Mouse (Mus musculus) megakaryocyte-erythroid progenitor cell, adult 5 weeks (primary cell): ENCODE results near the gene Irf9. TPM values are rescaled to one million over a fixed set of nuclear protein-coding genes. Genes with fewer than 3 reads are reported as not detected.

Experiments
- polyA plus RNA-seq: library from polyadenylated mRNA; stranded (reverse); fragments of >175 nt; gene quantifications from 2 replicates; pipeline ENCODE4 v1.2.3, GENCODE M21; 2012

Irf9 gene
- polyA plus RNA-seq, result 88.9 and 109 TPM in 2 replicates

DNA sequence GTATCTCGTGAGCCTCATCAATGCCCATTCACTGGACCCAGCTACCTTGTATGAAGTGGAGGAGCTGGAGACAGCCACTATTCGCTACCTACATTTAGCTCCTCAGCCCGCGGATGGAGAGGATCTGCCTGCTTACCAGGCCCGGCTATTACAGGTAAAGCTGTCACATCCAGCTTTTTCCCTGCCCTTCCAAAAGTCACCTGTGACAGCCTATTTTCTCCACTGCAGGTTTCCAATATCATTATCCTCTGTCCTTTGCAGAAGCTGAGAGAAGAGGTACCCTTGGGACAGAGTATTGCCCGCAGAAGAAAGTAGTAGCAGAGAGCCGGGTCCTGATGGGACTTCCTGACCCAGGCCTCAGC is at the start of gene Irf9:
Gene Irf9 (plus strand): TSS at position 301 of the 362 bp plus-strand sequence.

DNA sequence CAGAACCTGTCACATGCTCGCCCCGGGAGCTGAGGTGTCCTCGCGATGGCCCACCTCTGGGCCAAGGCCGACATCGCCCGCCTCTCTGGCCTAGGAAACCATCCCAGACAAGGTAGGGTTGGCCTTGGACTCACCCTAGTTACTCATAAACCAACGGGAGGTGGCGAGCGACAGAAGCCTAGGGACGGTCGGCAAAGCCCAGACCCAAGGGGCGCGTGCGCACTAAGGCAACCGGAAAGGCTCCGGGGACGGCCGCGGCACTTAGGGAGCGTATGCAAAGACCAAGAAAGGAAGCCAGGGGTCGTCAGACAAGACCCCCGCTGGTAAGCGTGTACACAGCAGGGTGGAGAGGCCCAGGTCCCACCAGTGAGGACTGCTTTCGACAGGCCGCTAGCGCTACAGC is 43.6 kb upstream of the Irf9 start, which contains the start of gene Dcaf11:
Gene Dcaf11 (plus strand): TSS at position 208 of the 403 bp plus-strand sequence.

DNA sequence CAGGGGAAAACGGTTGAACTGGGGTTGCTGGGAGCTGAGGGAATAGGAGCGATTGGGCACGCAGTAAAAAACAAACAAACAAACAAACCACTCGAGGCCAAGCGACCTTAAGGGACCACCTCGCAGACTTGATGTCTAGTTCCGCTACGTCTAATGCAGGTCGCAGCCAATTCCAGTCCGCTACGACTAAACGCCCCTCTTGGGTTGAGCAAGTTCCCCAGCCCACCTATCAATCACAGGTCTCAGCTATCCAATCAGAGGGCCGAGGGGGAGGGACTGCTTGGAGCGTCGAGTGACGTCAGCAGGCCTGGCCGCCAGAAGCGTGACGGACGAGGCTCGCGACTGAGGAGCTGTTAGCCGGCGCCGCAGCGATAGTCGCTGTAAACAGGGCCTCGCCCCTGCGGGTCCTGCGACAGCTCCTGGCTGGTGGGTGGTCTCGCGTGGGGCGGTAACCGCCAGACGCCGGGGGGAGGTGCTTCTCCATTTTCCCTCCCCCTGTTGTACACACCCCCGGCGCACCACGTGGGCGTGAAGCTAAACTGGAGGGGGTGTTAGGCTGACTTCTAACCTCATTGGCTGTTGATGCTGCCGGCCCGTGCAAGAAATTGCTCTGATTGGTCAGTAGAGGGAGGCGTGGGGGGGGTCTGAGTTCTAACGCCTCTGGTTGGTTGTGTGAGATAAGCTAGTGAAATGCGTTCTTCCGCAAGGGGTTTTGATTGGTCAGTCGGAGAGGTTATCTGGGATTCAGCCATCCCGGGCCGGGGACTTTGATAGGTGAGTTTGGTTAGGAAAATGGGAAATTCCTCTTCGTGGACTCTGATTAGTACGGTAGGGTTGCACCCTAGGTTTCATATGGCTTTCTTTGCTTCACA is 42.9 kb upstream of the Irf9 start, which contains the start of gene A730061H03Rik:
Gene A730061H03Rik (minus strand): TSS at position 205 of the 872 bp plus-strand sequence.

DNA sequence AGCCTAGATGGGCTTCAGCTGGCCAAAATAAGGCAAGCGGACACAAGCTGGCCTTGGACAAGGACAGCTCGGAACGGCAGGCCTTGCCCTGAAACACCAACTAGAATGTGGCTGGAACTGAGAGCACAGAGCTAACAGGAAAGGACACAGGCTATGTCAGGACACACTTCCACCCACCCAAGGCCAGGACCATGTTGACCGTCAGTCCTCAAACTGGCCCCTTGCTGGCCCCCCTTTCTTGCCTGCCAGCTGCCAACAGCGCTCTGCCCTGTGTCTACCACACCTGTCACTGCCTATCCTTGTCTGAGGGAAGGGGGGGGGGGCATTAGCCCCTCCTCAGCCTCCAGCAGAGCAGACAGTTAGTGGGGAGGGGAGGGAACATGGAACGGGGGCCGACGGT is 28.1 kb upstream of the Irf9 start, which contains the start of gene Fitm1:
Gene Fitm1 (plus strand): TSS at position 316 of the 400 bp plus-strand sequence.

DNA sequence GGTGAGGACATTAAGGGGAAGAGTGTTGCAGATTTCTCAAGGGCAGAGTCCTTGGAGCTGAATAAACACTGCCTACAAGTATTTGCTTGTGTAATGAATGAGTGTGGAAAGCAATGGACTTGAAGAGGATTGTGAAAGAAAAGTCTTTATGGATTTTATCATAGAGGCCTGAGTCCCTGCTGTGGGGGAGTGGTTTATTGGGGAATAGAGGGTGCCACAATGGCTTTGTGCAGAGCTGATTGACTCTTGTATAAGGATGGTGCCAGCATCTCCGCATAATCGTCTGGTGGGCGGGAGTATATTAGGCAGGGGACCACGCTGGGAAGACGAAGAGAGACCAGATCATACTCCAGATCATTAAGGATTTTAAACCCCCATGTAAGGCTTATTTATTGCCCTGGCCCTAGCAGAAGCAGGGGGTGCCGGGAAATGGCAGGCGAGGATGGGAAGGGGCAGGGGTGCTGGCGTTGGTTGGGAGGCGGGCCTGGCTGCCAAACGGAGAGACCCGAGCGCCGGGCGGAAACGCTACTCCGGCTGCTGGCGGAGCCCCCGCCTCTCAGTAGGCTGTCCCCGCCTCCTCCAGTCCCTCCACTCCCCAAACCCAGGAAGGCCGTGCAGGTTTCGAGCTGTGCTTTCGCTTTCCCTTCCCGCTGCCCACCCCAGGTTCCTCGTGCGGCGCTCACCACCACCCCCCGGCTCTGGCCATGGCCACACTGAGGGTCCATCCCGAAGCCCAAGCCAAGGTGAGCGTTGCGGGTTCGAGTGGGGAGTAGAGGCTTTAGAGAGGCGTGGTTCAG is 25.3 kb upstream of the Irf9 start, which contains the start of gene Psme1:
Gene Psme1 (plus strand): TSS at position 253 of the 797 bp plus-strand sequence.

DNA sequence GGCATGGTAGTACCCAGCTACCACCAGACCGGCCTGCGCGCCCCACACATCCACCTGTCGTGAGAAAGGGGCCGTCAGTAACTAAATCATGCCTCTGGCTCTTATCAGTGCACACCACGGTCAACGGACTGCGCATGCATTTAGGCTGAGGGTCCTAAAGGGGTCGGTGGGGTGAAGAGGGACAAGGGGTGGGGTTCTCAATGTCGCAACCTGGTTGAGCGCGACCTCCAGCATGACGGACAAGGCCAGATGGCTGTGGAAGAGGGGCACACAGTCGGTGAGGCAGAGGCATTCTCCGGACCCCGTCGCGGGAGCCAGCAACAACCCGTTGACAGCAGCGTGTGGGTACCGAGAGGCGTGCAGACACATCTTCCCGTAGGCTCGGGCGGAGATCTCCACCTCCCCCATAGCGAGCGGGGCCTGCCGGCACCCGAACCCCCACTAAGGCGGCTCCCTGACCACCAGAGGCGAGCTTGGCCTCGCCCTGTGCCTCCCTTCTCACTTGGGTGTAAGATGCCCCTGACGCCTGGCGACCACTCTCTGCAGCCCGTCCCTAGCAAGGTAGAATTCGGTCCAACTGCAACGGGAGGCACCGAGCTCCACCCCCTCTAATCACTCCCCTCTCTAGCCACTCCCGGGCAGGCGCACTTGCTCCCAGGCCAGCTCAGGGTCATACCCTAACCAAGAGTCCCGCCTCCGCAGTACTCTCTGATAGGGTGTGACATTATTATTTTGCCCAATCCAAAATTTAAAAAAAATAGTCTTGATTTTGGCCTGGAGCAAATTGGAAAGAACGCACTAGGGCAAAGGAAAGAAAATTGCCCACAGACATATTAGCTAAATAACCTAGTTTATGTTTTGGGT is 18.4 kb upstream of the Irf9 start, which contains the start of gene Emc9:
Gene Emc9 (minus strand): TSS at position 601 of the 864 bp plus-strand sequence.

DNA sequence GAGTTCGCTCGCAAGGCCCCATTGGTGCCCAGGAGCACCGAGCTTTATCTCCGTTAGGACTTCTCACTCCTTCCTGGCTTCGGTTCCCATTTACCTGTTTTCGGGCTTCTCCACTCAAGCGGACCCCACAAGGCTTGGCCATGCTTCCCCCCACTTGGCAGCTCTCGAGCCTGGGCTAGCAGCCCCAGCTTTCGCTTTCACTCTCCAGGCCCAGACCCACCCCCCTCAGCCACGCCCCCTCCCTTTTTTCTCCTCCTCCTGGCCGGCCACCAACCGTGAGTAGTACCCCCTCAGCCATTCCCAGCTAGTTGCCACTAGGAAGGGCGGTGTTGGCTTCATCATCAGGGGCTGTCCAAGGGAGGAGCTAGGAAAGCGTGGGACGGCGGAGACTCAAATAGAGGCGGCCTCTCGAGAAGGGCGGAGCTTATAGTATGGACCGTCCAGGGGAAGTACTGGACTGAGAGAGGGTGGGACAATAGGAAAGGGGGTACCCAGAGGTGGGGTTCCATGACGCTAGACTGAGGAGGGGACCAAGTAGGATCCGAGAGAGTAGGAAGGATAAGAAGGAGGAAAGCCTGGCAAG is 12.5 kb upstream of the Irf9 start, which contains the start of gene Psme2:
Gene Psme2 (minus strand): TSS at position 366 of the 583 bp plus-strand sequence.

DNA sequence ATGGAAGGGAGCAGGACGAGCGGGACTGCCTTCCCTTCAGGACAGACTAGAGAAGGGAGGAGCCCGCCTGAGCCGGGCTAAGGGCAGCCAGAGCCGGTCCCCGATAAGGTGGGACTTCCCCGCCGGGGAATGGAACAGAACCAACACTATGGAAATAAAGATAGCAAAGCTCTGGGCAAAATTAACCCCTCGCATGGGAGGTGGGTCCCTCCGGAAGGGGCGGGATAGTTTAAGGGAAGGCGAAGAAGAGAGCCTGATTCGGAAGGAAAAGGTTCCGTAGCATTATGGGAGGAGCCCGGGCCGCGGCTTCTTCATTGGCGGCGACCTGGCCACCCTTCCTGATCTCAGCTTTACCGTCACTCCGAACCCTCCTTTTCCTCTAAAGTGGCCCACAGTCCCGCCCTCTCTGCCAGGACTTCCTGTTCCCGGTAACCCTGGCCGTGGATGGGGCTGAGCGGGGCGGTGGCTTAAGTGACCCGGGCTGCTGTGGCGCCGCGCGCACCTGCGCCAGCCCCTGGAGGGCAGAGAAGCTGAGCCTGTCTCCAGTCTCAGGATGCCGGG is 12.0 kb upstream of the Irf9 start, which contains the start of gene Rnf31:
Gene Rnf31 (plus strand): TSS at position 378 of the 561 bp plus-strand sequence.

DNA sequence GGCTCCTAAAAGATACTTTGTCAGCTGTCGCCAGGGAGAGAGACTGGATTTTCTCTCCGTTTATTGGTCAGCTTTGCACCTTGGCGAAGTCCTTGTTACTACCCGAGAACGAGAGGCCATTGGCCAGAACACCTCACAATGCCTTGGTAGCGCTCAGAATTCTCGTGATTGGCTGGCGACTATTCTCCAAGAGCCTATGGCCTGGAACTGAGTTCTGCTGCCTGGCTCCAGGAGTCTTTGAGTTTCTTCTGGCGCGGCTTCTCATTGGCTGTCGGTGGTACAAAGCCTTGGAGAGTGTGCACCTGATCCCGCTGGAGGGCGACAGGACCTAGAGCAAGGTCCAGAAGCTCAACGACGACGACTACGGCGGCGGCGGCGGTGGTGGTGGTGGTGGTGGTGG is 14.5 kb downstream of the Irf9 start, which contains the start of gene Rec8:
Gene Rec8 (plus strand): TSS at position 216 of the 400 bp plus-strand sequence.

DNA sequence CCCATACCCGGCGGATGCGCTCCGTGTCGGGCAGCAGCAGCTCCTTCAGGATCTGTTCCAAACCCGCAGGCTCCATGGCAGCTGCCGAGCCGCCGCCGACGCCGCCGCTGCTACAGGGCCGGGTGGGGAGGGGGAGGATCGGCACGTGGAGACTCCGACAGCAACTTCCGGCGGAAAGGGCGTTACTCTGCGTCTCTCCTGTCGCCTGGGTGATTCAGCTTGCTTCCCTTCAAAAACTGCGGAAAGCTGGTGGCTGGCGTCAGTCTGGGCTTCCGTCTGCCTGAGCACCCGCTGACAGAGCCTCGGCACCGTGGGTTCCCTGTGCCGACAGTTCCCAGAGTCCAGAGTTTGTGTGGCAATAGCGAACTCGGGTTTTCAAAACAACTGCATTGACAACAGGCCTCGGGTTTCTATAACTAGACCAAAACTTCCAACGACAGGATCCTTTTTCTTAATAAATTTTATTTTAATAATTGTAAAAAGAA is 32.2 kb downstream of the Irf9 start, which contains the start of gene Ipo4:
Gene Ipo4 (minus strand): TSS at position 435 of the 485 bp plus-strand sequence.

DNA sequence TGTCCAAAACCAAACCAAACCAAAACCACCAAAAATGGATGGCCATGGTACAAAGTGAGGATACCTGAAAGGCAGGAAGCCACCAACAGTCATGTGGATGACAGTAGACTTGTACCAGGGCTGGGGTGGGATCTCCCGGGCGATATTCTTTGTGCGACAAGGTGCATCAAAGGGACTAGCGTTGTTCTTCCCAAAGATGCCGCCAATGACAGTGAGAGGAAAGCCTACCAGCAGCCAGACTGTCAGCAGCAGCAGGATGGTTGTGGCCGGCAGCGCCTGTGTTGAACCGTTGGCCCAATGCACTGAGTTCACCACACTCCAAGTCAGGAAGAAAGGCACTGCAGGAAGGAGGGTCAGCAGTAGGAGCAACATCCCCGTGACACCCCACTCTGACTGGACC is 34.4 kb downstream of the Irf9 start, which contains the start of gene Gm49378:
Gene Gm49378 (minus strand): TSS at position 101 of the 400 bp plus-strand sequence.

DNA sequence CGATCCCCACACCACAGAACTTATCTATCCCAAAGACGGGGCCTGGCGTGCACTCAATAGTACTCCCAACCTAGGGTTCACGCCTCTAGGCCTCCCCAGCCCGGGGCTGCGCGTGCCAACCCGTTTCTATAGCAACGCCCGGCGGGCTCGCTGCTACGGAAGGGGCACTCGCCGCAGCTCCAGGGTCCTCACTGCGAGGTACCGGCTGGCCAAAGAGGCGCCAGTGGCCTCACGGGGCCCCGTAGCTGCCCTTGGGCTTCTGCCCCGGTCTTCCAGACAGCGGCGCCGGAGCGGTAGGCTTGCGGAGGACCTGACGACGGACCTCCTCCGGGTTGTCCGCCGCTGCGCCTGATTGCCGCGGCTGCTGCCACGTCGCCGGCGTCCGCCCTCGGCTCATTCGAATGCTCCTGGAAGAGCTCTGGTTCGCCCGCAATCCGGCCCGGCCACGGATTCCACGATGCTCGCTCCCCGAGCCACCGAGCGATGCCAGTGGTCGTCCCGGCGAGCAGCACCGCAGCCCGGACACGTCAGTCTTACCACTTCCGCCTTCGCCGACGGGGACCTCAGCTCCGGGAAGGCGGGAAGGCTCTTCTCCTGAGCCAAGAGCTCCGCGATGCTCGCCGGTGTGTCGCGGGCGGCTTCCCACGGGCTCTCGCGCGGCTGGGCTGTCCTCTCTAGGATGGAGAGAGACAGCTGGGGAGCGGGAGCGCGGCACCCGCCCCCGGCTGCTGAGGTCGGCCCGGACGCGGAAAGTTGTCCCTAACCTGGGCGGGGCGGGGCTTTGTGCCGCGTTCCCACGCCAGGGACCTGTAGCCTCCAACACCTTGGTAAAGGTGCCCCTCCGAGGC is 39.9 kb downstream of the Irf9 start, which contains the start of gene Tm9sf1:
Gene Tm9sf1 (minus strand): TSS at position 747 of the 848 bp plus-strand sequence.

DNA sequence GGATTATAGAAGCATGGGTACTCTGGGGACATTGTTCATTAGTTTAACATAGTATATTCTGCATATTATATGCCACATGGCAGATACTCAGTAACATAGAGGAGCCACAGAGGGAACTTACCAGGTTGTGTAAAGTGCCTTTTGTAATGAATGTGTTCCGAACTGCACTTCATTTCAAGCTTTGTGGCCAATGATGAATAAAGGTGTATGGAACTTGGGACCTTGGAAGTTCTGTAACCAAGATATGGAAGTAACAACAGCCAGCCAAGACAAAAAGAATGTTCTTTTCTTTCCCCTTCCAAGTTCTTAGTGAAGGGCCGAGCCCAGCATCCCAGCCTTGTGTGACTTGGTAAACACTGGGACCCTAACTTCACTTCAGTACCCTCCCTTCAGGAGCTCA is 46.5 kb downstream of the Irf9 start, which contains the start of gene Tssk4:
Gene Tssk4 (plus strand): TSS at position 301 of the 400 bp plus-strand sequence.

Other genes with a start within 250 kb of the Irf9 start
- gene Dhrs4, start 124.8 kb upstream of the Irf9 start, polyA plus RNA-seq, result 104 TPM in 2 replicates
- 4.3 and 4.5 TPM in 2 replicates for gene Carmil3, start 112.9 kb upstream of the Irf9 start, polyA plus RNA-seq
- not detected in 2 replicates for gene Cpne6, start 93.1 kb upstream of the Irf9 start, polyA plus RNA-seq
- gene Nrl, start 78.6 kb upstream of the Irf9 start, polyA plus RNA-seq, result not detected in 2 replicates
- gene Pck2, start 63.3 kb upstream of the Irf9 start, polyA plus RNA-seq, result 86.4 and 95.5 TPM in 2 replicates
- 55.9 and 75.4 TPM in 2 replicates for gene Dcaf11, start 43.6 kb upstream of the Irf9 start, polyA plus RNA-seq
- gene A730061H03Rik, start 43.2 kb upstream of the Irf9 start, polyA plus RNA-seq, result 0.47 and 0.96 TPM in 2 replicates
- gene Fitm1, start 28.0 kb upstream of the Irf9 start, polyA plus RNA-seq, result 0.60 and 1.2 TPM in 2 replicates
- gene Psme1, start 25.4 kb upstream of the Irf9 start, polyA plus RNA-seq, result 244 and 281 TPM in 2 replicates
- 8.4 and 8.5 TPM in 2 replicates for gene Emc9, start 18.3 kb upstream of the Irf9 start, polyA plus RNA-seq
- 82.1 TPM in 2 replicates for gene Psme2, start 12.5 kb upstream of the Irf9 start, polyA plus RNA-seq
- gene Rnf31, start 11.9 kb upstream of the Irf9 start, polyA plus RNA-seq, result 31.2 and 32.0 TPM in 2 replicates
- 18.2 and 29.4 TPM in 2 replicates for gene Rec8, start 14.5 kb downstream of the Irf9 start, polyA plus RNA-seq
- 62.9 and 90.9 TPM in 2 replicates for gene Ipo4, start 32.4 kb downstream of the Irf9 start, polyA plus RNA-seq
- gene Gm49378, start 34.3 kb downstream of the Irf9 start, polyA plus RNA-seq, result 1.4 and 1.5 TPM in 2 replicates
- gene Tm9sf1, start 40.2 kb downstream of the Irf9 start, polyA plus RNA-seq, result 19.0 and 19.4 TPM in 2 replicates
- 0.07 TPM in 1 of 2 replicates, not detected in the other for gene Tssk4, start 46.6 kb downstream of the Irf9 start, polyA plus RNA-seq
- 13.6 and 17.8 TPM in 2 replicates for gene Mdp1, start 56.9 kb downstream of the Irf9 start, polyA plus RNA-seq
- 23.9 and 24.7 TPM in 2 replicates for gene Gmpr2, start 68.4 kb downstream of the Irf9 start, polyA plus RNA-seq
- 102 and 110 TPM in 2 replicates for gene Nedd8, start 68.6 kb downstream of the Irf9 start, polyA plus RNA-seq
- 31.6 and 41.8 TPM in 2 replicates for gene Tinf2, start 78.2 kb downstream of the Irf9 start, polyA plus RNA-seq
- 4.6 and 5.6 TPM in 2 replicates for gene Tgm1, start 110.4 kb downstream of the Irf9 start, polyA plus RNA-seq
- 30.6 and 31.0 TPM in 2 replicates for gene Rabggta, start 118.7 kb downstream of the Irf9 start, polyA plus RNA-seq
- 3.9 and 5.5 TPM in 2 replicates for gene Dhrs1, start 142.1 kb downstream of the Irf9 start, polyA plus RNA-seq
- gene Nop9, start 142.1 kb downstream of the Irf9 start, polyA plus RNA-seq, result 30.4 and 53.0 TPM in 2 replicates
- gene Cideb, start 154.9 kb downstream of the Irf9 start, polyA plus RNA-seq, result 0.31 and 0.45 TPM in 2 replicates
- gene Ltb4r2, start 157.9 kb downstream of the Irf9 start, polyA plus RNA-seq, result 0.83 and 1.1 TPM in 2 replicates
- 33.3 and 45.8 TPM in 2 replicates for gene Ltb4r1, start 162.4 kb downstream of the Irf9 start, polyA plus RNA-seq
- gene Adcy4, start 180.5 kb downstream of the Irf9 start, polyA plus RNA-seq, result 0.09 and 0.10 TPM in 2 replicates
- gene Ripk3, start 185.3 kb downstream of the Irf9 start, polyA plus RNA-seq, result 63.9 and 71.4 TPM in 2 replicates
- 0.15 and 0.40 TPM in 2 replicates for gene Nfatc4, start 219.6 kb downstream of the Irf9 start, polyA plus RNA-seq